Mouse (Mus musculus) kidney, postnatal 14 days (tissue): ENCODE data around the gene Ldah.

Experiments used
- DNase-seq: peaks from one replicate; pipeline ENCODE4 v3.0.0; 2022; ENCODE audit warnings: mixed read lengths

Gene Ldah

DNA sequence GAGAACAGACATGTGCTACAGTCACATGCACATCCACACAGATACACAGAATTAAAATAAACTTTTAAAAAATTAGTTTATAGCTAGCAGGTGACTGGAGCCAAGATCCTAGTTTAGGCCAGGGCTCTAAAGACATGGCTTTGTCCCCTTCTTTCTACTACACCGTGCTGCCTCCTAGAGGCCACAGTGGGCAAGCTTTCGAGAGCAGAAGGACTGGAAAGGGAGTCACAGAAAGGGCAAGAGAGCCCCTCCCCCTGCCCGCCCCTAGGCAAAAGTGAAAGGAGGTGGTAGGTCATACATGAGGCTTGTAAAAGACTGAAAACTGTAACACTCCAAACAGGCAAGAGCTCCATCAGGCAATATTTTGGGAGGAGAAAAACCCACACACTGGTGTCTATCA, 80.1 kb downstream of the Ldah start:
- DNase-seq, result no peak

DNA sequence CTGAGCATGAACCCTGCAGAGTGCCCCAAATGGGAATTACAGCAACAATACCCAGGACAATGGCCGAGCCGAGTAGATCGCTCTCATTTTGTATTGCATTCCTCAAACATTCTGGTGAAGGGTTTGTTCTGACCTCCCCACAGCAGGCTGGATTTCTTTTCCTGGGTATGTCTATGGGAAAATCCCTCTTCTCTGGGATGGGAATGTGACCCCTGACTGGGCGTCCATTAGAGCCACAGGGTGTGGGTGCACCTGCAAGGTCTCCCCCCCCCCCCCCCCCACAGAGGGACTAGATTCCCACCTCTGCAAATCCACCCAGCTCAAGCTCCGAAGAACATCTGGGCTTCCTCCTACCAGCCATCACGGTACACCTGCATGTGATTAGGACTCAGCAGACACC, 81.2 kb downstream of the Ldah start:
- DNase-seq, result no peak

DNA sequence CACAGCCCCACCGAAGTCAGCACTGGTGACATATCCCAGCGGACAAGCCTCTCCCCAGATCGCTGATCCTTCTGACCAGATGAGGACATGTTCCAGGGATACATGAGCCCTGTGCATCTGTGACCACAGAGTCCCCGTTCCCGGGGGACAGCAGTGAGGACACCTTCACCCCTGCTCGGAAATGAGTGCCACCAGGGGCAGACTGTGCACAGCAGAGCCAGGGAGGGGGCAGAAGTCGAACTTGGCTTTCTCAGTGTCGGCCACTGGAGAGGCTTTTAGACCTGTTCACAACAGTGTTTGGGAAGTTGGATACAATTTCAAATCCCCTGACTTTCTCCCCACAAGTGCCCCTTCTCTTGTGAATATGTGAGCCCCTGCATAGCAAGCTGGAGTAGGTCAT, 81.6 kb downstream of the Ldah start:
- no peak for DNase-seq

DNA sequence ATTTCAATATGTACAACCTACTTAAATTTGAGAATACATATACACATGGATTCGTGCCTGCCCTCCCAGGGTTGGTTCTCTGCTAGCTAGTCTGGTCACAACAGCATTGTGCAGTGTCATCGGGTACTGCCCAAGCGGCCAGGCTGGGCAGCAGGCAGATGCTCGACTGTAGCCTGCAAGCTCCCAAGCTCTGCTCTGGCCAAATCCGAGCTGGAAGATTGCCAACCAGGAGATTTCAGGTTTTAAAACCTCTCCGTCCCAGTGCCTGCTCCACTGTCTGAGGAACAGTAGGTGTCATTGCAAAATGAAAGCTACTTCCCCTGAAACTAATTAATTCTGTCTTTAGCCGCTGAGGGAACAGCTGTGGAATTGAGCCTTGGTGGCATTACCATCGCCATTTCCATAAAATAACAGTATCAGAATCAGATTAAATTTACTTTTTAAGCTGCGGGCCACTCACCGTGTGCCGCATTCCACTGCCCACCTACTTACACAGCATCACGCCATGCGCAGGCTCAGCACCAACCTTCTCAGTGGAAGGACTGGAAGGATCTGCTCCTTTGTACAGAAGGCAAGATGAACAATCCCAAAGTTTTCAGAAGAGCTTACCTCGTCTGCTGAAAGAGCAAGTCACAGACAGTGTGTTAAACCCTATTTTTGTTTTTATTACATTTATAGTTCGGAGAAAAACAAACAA, 83.4 kb downstream of the Ldah start:
- peak; percentile 26 for DNase-seq

- peak; percentile 50 for DNase-seq
These were observed 87.5 kb downstream of the Ldah start for GRCm38 (mm10) chr12:8295307-8295913.

GRCm38 (mm10) chr12:8296154-8296553, 88.2 kb downstream of the Ldah start:
- no peak for DNase-seq

DNA sequence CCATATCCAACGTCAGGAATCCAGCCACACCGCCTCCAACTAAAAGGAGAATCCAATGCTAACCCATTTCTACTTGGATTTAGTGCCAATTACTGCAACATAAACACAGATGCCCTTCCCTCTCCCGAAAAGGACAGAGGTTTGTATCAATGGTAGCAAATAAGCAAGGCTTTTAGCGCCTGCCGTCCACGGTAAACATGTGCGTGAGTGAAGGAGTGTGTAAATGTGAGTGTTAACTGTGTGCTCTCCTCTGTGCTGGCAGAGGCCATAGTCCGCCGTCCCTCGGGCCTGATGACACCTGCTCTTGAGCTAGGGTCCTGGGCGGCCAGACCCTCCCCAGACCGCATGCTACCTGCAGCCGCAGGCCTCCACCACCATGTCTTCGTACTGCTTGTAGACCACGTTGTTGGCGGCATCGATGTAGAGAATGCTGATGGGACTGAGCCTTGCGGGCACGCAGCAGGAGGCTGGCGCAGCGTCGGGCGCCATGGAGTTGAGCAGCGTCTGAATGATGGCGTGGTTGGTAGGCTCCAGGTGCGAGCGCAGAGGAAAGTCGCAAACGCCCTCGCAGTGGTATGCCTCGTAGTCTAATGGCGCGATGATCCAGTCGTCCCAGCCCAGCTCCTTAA, 89.8 kb downstream of the Ldah start:
- no peak for DNase-seq

GRCm38 (mm10) chr12:8298361-8299142, 90.6 kb downstream of the Ldah start:
- DNase-seq, result no peak

- no peak for DNase-seq
These were observed 91.5 kb downstream of the Ldah start for GRCm38 (mm10) chr12:8299143-8300110.

GRCm38 (mm10) chr12:8300111-8300480, 92.2 kb downstream of the Ldah start:
- DNase-seq, result no peak

GRCm38 (mm10) chr12:8300521-8300920, 92.6 kb downstream of the Ldah start:
- no peak for DNase-seq

DNA sequence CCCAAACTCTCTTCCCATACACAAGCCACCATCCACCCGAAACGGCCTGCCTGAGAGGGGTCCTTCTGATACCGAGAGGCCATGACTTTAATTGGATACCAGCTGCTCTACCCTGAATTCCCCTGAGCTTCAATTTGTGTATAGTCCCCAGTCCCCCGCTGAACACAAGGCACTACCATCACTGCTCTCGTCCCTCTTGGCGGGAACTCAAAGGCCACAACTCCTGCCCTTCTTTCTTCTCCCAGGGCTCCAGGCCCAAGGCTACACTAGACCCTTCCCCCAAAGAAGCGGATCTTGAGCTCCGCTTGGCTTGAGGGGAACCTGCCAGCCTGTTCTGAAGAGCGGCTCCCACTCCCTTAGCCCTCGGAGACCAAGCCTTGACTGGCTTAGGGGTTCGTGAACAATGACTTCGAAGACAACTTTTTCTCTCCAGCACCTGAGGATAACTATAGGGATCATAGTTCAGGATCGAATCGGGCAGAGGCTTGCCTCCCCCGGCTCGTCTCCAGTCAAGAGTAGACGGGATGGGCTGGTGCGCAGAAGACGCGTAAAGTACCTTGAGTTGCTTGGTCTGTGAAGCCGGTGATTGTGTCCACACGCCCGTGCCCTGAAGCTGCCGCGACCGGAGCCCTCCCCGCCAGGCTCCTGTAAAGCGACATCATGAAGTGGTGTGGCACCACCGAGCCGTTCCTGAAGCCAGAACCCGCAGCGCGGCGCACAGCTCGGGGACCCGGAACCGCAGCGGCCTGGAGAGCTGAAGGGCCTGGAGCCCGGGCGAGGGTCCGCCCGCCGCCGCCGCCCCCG, 93.3 kb downstream of the Ldah start:
- no peak for DNase-seq

- DNase-seq, result peak; percentile 41
These were observed 94.0 kb downstream of the Ldah start, which contains the start of gene Gdf7 for GRCm38 (mm10) chr12:8301841-8302431. Gdf7 (minus strand) TSS chr12:8301954.

DNA sequence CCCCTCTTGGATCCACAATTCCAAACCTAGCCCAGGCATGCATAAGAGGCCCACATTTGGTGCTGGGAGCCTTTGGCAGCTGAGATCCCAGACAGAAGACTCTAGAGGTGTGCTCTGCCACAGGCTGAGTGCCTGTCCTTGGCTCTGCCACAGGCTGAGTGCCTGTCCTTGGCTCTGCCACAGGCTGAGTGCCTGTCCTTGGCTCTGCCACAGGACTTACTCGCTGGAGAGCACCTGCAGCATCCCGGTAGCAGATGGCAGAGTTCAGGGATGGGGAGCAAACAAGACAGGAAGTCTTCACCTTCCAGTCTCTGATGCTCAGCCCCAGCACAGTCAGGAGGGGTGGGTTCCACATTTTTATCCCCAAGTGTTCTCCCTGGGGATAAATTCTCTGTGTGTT, 97.4 kb downstream of the Ldah start:
- no peak for DNase-seq

- DNase-seq, result peak; percentile 76
These were observed 98.5 kb downstream of the Ldah start for GRCm38 (mm10) chr12:8306432-8306831.

DNA sequence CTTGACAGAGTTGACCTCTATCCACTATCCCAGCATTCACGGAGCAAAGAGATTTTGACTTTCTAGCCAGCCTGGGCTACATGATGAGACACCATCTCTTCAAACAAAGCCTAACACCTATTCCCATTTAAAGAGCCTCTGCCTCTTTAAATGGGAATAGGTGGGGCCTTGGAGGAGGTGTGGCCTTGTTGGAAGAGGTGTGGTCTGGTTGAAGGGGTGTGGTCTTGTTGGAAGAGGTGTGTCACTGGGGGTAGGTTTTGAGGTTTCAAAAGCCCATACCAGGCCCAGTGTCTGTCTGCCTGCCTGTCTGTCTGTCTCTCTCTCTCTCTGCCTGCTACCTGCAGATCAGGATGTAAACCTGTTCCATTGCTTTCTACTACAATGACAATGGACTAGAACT, 99.0 kb downstream of the Ldah start:
- DNase-seq, result no peak

- no peak for DNase-seq
These were observed 103.1 kb downstream of the Ldah start for GRCm38 (mm10) chr12:8310992-8311391.

DNA sequence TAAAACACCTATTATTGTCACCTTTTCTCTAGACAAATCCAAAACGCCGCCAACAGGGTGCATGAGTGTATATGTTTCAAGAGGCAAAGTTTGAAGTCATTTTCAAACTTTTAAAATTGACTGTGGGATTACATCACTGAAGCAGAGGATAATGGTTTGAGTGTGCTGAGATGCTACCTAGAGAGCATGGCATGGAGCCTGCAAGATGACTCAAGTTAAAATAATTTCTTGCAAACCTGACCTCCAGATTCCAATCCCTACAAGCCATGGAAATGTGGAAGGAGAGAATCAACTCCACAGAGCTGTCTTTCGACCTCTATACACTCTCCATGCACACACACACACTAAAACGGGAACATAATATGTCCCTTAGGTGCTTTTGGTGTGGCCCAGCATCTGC, 104.4 kb downstream of the Ldah start:
- DNase-seq, result no peak

- peak; percentile 90 for DNase-seq
These were observed 105.4 kb downstream of the Ldah start, which contains the start of gene Hs1bp3 for GRCm38 (mm10) chr12:8313270-8313771. Hs1bp3 (plus strand) TSS chr12:8313432.

DNA sequence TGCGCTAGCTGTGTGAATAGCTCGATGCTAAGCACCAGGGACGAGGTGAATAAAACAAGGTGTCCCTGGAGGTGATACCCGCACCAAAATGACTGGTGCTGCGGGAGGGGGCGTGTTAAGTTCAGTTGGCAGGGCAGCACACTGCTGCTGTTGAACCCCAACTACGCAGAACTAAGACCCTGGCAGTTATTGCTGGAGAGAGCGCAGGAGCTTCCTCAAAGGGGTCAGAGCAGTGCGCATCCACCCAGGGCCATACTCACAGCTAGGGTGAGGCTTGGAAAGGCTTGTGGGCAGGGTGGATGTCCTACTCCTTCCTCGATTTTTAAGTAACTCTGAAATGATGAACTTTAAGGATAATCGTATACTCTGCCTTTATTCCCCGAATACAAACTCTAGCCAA, 105.9 kb downstream of the Ldah start:
- DNase-seq, result no peak

DNA sequence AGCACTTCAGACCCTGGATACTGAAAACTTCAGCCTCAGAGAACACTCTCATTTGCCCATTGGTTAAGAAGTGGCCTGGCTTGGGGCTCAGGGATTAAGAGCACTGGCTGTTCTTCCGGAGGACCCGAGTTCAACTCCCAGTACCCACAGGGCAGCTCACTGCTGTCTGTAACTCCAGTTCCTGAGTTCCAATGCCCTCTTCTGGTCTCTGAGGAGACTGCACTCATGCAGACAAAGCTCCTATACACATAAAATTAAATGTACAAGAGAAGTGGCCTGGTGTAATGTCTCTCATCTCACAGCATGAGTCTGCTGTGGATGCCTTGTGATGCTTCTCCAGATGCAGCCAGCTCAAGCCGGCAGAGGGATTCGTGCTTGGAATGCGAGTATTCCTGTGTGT, 108.6 kb downstream of the Ldah start:
- DNase-seq, result no peak
